Mouse (Mus musculus) embryonic facial prominence, embryonic 11.5 days (tissue): ENCODE data around the gene Hist1h4b. TPM values are rescaled to one million over a fixed set of nuclear protein-coding genes. Genes with fewer than 3 reads are reported as not detected.
"Not testable (repeated sequence)": the region's sequence is repeated elsewhere in the genome, so short reads cannot be mapped to it uniquely, and the experiment has no call there.

Source experiments
- ATAC-seq: fragments of 200-750 bp; cut with Nextera tagmentation; replicated peaks from 2 replicates; pipeline ENCODE4 v1.8.0; 2017; ENCODE audit warnings: low read depth; ENCODE audit not compliant: insufficient number of reproducible peaks, low FRiP score, low TSS enrichment
- DNase-seq: peaks from one replicate; pipeline ENCODE4 v3.0.0-alpha.2; 2015; ENCODE audit warnings: low spot score
- H3K27ac ChIP-seq: fragments of 300-500 bp; sonication (generic); replicated peaks from 2 replicates; pipeline ENCODE4 v1.5.1; 2014; ENCODE audit warnings: mild to moderate bottlenecking, low read depth, low read length, control low read depth
- H3K27me3 ChIP-seq: fragments of 300-500 bp; sonication (generic); 2 replicates; pipeline ENCODE4 v1.6.1; 2014; ENCODE audit warnings: mild to moderate bottlenecking, low read length, moderate library complexity, mixed read lengths; ENCODE audit not compliant: control insufficient read depth, insufficient read depth
- H3K36me3 ChIP-seq: fragments of 300-500 bp; sonication (generic); replicated peaks from 2 replicates; pipeline ENCODE4 v1.6.1; 2014; ENCODE audit warnings: low read depth, mild to moderate bottlenecking, low read length, moderate library complexity, mixed read lengths; ENCODE audit not compliant: control insufficient read depth, insufficient read depth
- H3K4me1 ChIP-seq: fragments of 300-500 bp; sonication (generic); 2 replicates; pipeline ENCODE4 v1.6.1; 2014; ENCODE audit warnings: low read length, mixed read lengths; ENCODE audit not compliant: control insufficient read depth, insufficient read depth
- H3K4me2 ChIP-seq: fragments of 300-500 bp; sonication (generic); 2 replicates; pipeline ENCODE4 v1.6.1; 2014; ENCODE audit warnings: low read depth, mild to moderate bottlenecking, control low read depth, low read length, moderate library complexity
- H3K4me3 ChIP-seq: fragments of 300-500 bp; sonication (generic); 2 replicates; pipeline ENCODE4 v1.5.1; 2014; ENCODE audit warnings: low read depth, low read length, control low read depth
- H3K9ac ChIP-seq: fragments of 300-500 bp; sonication (generic); replicated peaks from 2 replicates; pipeline ENCODE4 v1.6.1; 2014; ENCODE audit warnings: mild to moderate bottlenecking, control low read depth, low read length
- H3K9me3 ChIP-seq: fragments of 300-500 bp; sonication (generic); replicated peaks from 2 replicates; pipeline ENCODE4 v1.6.1; 2016; ENCODE audit warnings: mild to moderate bottlenecking, low read length, inconsistent platforms, mixed read lengths; ENCODE audit not compliant: control insufficient read depth
- WGBS: fragments of 180-500 bp; shearing (Covaris S2); extraction: QIAGEN DNeasy Blood & Tissue Kit; methylation state at CpG from one replicate; pipeline ENCODE4 v1.1.7; 2014; 5-methylcytosine and 5-hydroxymethylcytosine counted together
- polyA plus RNA-seq: library from polyadenylated mRNA; unstranded; fragments of >200 nt; fragmentation: Nextera tagmentation; extraction: Ambion mirVana; gene quantifications from 2 replicates; pipeline ENCODE4 v1.2.1, GENCODE M21; 2014

Gene Hist1h4b
- polyA plus RNA-seq, 1 experiment from 2014 or later = 10.1 TPM

- H3K36me3 ChIP-seq = no peaks in the 10 kb centered on the region
- H3K27ac ChIP-seq = peak overlapping the region; percentile 97
- peak overlapping the region; percentile 86 for H3K4me2 ChIP-seq
- no peak for ATAC-seq
- H3K9ac ChIP-seq = peak overlapping the region; percentile 59
- under 1% methylated on average over 10 of the region's 10 CpGs for WGBS
- no peak for DNase-seq
- H3K4me3 ChIP-seq = peak overlapping the region; percentile 56
- no peaks in the 10 kb centered on the region for H3K27me3 ChIP-seq
- H3K4me1 ChIP-seq = no peaks in the 10 kb centered on the region
- no peaks in the 10 kb centered on the region for H3K9me3 ChIP-seq
Measured at GRCm38 (mm10) chr13:23763242-23763585, 6.4 kb downstream of the Hist1h4b start.

DNA sequence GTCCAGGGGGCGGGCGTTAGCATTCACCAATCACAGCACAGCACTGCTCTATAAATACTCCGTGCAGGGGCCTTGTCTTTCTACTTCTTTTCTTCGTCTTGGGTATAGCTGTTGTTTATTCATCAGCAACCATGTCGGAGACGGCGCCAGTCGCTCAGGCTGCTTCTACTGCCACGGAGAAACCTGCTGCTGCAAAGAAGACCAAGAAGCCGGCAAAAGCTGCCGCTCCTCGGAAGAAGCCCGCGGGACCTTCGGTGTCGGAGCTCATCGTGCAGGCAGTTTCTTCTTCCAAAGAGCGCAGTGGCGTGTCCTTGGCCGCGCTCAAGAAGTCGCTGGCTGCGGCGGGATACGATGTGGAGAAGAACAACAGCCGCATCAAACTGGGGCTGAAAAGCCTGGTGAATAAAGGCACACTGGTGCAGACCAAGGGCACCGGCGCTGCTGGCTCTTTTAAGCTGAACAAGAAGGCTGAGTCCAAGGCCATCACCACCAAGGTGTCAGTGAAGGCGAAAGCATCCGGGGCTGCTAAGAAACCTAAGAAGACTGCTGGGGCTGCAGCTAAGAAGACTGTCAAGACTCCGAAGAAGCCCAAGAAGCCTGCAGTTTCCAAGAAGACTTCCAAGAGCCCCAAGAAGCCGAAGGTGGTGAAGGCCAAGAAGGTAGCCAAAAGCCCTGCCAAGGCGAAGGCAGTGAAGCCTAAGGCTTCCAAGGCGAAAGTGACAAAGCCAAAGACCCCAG lies 6.9 kb downstream of the Hist1h4b start, which contains the start of gene Hist1h1a:
TSS of gene Hist1h1a (plus strand) at position 81 of the 738 bp plus-strand sequence.
- DNase-seq (peak; percentile 97), ATAC-seq (peak; percentile 40)
- H3K4me2 ChIP-seq = peak within 1 kb of the TSS; percentile 86
- H3K4me1 ChIP-seq = no peaks in the 10 kb centered on the region
- H3K27me3 ChIP-seq = no peaks in the 10 kb centered on the region
- H3K9me3 ChIP-seq = no peaks in the 10 kb centered on the region
- H3K9ac ChIP-seq = peak within 1 kb of the TSS; percentile 78
- H3K36me3 ChIP-seq = no peaks in the 10 kb centered on the region
- peak within 1 kb of the TSS; percentile 56 for H3K4me3 ChIP-seq
- WGBS = 4% methylated on average over 34 of the region's 34 CpGs
- H3K27ac ChIP-seq = peak within 1 kb of the TSS; percentile 97

- DNase-seq = no peak
- Histone ChIP-seq H3K36me3 (no peaks in the 10 kb centered on the region), H3K27ac (peak overlapping the region; percentile 97), H3K9ac (peak overlapping the region; percentile 78), H3K4me3 (peak overlapping the region; percentile 56), H3K4me1 (no peaks in the 10 kb centered on the region), H3K27me3 (no peaks in the 10 kb centered on the region), H3K4me2 (peak overlapping the region; percentile 86), H3K9me3 (no peaks in the 10 kb centered on the region)
- 34% methylated on average over 12 of the region's 12 CpGs for WGBS
- no peak for ATAC-seq
Measured at GRCm38 (mm10) chr13:23764324-23765171, 7.7 kb downstream of the Hist1h4b start.

DNA sequence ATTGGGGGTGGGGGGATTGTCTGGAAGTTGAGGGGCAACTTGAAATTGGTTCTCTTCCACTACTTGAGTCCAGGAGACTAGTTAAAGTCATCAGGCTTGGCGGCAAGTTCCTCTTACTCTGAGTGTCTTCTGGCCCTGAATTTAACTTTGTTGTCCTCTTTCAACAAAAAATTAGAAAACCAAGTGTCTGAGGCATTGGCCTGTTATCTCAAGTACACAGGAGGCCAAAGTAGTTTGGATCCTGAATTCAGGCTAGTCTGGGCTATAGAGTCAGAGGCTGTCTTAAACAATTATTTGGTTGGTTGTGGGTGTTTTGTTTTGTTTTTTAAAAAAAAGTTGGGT lies 8.3 kb downstream of the Hist1h4b start:
- Histone ChIP-seq H3K4me1 (no peaks in the 10 kb centered on the region), H3K27ac (no peak overlapping the region), H3K9me3 (no peaks in the 10 kb centered on the region), H3K27me3 (no peaks in the 10 kb centered on the region), H3K36me3 (no peaks in the 10 kb centered on the region), H3K9ac (no peak overlapping the region), H3K4me3 (no peak overlapping the region), H3K4me2 (0 out of 2 replicates have a peak overlapping the region, but pooled peaks have one; percentile 3)
- ATAC-seq (no peak), DNase-seq (no peak)
- 55% methylated on average over 1 of the region's 1 CpGs for WGBS

- ATAC-seq = no peak
- H3K4me1 ChIP-seq = no peaks in the 10 kb centered on the region
- no peak overlapping the region for H3K9ac ChIP-seq
- H3K36me3 ChIP-seq = no peaks in the 10 kb centered on the region
- no peak for DNase-seq
- H3K9me3 ChIP-seq = no peaks in the 10 kb centered on the region
- H3K4me3 ChIP-seq = no peak overlapping the region
- no peak overlapping the region for H3K4me2 ChIP-seq
- H3K27ac ChIP-seq = no peak overlapping the region
- no peaks in the 10 kb centered on the region for H3K27me3 ChIP-seq
Measured at GRCm38 (mm10) chr13:23766772-23767171, 10.0 kb downstream of the Hist1h4b start.

DNA sequence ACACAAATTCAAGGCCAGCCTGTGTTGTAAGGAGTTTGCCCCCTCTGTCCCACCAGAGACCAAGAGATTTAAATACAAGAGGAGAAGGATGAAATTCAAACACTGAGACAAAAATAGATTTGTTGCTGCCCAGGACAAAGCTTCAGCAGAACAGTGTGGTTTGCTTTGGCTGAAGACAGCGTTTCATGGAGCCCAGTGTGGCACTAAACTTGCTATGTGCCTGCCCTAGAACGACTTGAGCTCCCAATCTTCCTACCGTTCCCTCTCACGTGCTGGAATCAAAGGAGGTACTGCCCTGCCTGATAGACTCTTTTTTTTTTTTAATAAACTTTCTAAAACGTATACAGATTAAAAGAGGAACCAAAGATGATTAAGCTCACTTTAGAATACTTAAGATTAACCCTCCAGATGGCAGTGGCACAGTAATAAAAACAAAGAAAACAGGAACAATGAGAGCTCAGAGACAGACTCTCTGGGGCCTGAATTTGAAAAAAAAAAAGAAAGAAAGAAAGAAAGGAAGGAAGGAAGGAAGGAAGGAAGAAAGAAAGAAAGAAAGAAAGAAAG lies 12.1 kb downstream of the Hist1h4b start:
- Histone ChIP-seq H3K4me2 (no peak overlapping the region), H3K9me3 (no peaks in the 10 kb centered on the region), H3K27ac (no peak overlapping the region), H3K36me3 (no peaks in the 10 kb centered on the region), H3K4me3 (no peak overlapping the region), H3K27me3 (no peaks in the 10 kb centered on the region), H3K4me1 (no peaks in the 10 kb centered on the region), H3K9ac (no peak overlapping the region)
- DNase-seq = no peak
- no peak for ATAC-seq
- 51% methylated on average over 5 of the region's 5 CpGs for WGBS

- not testable (repeated sequence) for H3K4me2 ChIP-seq, H3K9ac ChIP-seq, H3K4me3 ChIP-seq, DNase-seq, ATAC-seq, H3K36me3 ChIP-seq, H3K9me3 ChIP-seq, H3K27ac ChIP-seq, H3K27me3 ChIP-seq, H3K4me1 ChIP-seq
- 82% methylated on average over 2 of the region's 2 CpGs for WGBS
Measured at GRCm38 (mm10) chr13:23769613-23770012, 12.8 kb downstream of the Hist1h4b start, which contains the start of gene Trim38. Trim38 (plus strand) TSS chr13:23769913.
